Mouse (Mus musculus): ENCODE measurements at regions not wholly inside any gene's neighbourhood (a gene's known extent, or its start where the extent isn't known, plus 50 kb on each side); places are given as distances from the start of the nearest gene placed in this dataset.
A peak's percentile ranks its signal among the peaks of the same experiment; 100 is the strongest.

DNA sequence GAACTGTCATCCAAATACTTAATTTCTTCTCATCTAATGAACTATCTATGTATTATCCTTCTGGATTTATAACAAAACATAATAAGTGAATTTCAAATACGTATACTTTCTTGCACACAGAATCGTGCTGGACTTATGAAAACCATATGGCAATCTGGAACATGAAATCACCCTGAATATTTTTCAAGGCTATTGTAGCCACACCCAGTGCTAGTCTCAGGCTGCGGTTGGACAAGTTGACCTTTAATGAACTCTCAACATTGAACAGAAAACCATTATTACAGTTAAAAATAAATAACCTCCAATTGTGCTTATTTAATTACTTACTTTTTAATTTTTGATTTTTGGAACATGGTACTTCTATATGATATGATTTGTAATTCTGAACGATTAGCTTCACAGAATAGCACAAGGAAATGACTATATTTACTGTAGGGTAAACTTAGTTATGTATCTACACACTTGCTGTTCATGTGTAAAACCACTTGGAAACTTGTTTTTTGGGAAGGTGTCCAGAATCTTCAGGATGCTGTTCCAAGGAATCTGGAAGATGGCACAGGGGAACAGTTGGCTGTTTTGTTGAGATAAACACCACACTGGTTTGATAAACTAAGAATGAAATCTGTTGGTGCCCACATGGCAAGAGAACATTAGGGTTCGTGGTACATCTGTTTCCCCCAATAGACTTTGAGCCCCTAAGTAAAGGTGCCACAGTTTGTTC lies 463.0 kb downstream of the Nyap2 start:
- H3K4me1 ChIP-seq (ENCODE audit: control insufficient read depth, insufficient read depth, low read length), result no peaks in the 10 kb centered on the region
- ATAC-seq (ENCODE audit: low FRiP score, low read depth), result no peak
- H3K4me2 ChIP-seq (replicated peaks; ENCODE audit: low read depth, low read length, severe bottlenecking), result no peak overlapping the region
- WGBS, result 60% methylated on average over 5 of the region's 5 CpGs
- no peak overlapping the region for H3K27ac ChIP-seq (replicated peaks; ENCODE audit: low read depth, low read length)
- no peaks in the 10 kb centered on the region for H3K9me3 ChIP-seq (ENCODE audit: control insufficient read depth, low read length)
- H3K36me3 ChIP-seq (ENCODE audit: control insufficient read depth, insufficient read depth, low read length), result no peaks in the 10 kb centered on the region
- no peak for TF ChIP-seq POLR2A (IDR thresholded peaks at IDR 0.05; ENCODE audit: borderline replicate concordance, extremely low read depth, insufficient read depth, insufficient read length)
- DNase-seq (ENCODE audit: low spot score), result no peak
- no peak overlapping the region for H3K9ac ChIP-seq (ENCODE audit: low read depth, low read length, severe bottlenecking)
- no peak overlapping the region for H3K4me3 ChIP-seq (replicated peaks; ENCODE audit: low read length)
- no peaks in the 10 kb centered on the region for H3K27me3 ChIP-seq (ENCODE audit: control insufficient read depth, insufficient read depth, low read length)

DNA sequence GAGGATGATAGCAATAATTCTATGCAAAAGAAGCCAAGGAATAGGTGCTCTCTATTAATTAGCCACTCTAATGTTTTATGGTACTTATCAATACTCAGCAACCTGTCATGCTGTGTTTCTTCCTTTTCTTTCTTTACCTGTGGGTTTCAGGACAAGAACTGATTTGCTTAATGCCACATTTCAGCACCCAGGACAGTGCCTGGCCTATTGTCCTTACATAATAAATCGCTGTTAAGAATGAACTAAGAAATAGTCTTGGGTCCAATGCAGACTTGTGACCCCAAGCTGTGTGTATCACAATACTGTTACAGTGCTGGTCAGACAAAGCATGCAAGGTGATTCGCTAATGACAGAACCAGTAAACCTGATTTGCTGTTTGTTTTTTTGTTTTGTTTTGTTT lies 472.2 kb downstream of the Nyap2 start:
- ATAC-seq (ENCODE audit: low FRiP score, low read depth) (no peak), DNase-seq (ENCODE audit: low spot score) (peak; percentile 67)
- no peak overlapping the region for H3K27ac ChIP-seq (replicated peaks; ENCODE audit: low read depth, low read length)
- no peaks in the 10 kb centered on the region for H3K9me3 ChIP-seq (ENCODE audit: control insufficient read depth, low read length)
- H3K36me3 ChIP-seq (ENCODE audit: control insufficient read depth, insufficient read depth, low read length), result no peaks in the 10 kb centered on the region
- no peak overlapping the region for H3K9ac ChIP-seq (ENCODE audit: low read depth, low read length, severe bottlenecking)
- H3K4me3 ChIP-seq (replicated peaks; ENCODE audit: low read length), result no peak overlapping the region
- 68% methylated on average over 2 of the region's 2 CpGs for WGBS
- TF ChIP-seq POLR2A (IDR thresholded peaks at IDR 0.05; ENCODE audit: borderline replicate concordance, extremely low read depth, insufficient read depth, insufficient read length), result no peak
- no peak overlapping the region for H3K4me2 ChIP-seq (replicated peaks; ENCODE audit: low read depth, low read length, severe bottlenecking)
- no peaks in the 10 kb centered on the region for H3K4me1 ChIP-seq (ENCODE audit: control insufficient read depth, insufficient read depth, low read length)
- H3K27me3 ChIP-seq (ENCODE audit: control insufficient read depth, insufficient read depth, low read length), result no peaks in the 10 kb centered on the region

GRCm38 (mm10) chr1:81549706-81550105 lies 473.0 kb downstream of the Nyap2 start:
- Histone ChIP-seq H3K36me3 (ENCODE audit: control insufficient read depth, insufficient read depth, low read length) (no peaks in the 10 kb centered on the region), H3K27me3 (ENCODE audit: control insufficient read depth, insufficient read depth, low read length) (no peaks in the 10 kb centered on the region), H3K9me3 (ENCODE audit: control insufficient read depth, low read length) (no peaks in the 10 kb centered on the region), H3K4me3 (replicated peaks; ENCODE audit: low read length) (no peak overlapping the region), H3K27ac (replicated peaks; ENCODE audit: low read depth, low read length) (no peak overlapping the region), H3K4me2 (replicated peaks; ENCODE audit: low read depth, low read length, severe bottlenecking) (no peak overlapping the region), H3K9ac (ENCODE audit: low read depth, low read length, severe bottlenecking) (no peak overlapping the region), H3K4me1 (ENCODE audit: control insufficient read depth, insufficient read depth, low read length) (no peaks in the 10 kb centered on the region)
- DNase-seq (ENCODE audit: low spot score) (no peak), ATAC-seq (ENCODE audit: low FRiP score, low read depth) (no peak)
- WGBS, result 84% methylated on average over 5 of the region's 5 CpGs
- no peak for TF ChIP-seq POLR2A (IDR thresholded peaks at IDR 0.05; ENCODE audit: borderline replicate concordance, extremely low read depth, insufficient read depth, insufficient read length)

- TF ChIP-seq POLR2A (IDR thresholded peaks at IDR 0.05; ENCODE audit: borderline replicate concordance, extremely low read depth, insufficient read depth, insufficient read length), result no peak
- DNase-seq (ENCODE audit: low spot score), result no peak
- H3K9ac ChIP-seq (ENCODE audit: low read depth, low read length, severe bottlenecking), result no peak overlapping the region
- no peaks in the 10 kb centered on the region for H3K4me1 ChIP-seq (ENCODE audit: control insufficient read depth, insufficient read depth, low read length)
- H3K36me3 ChIP-seq (ENCODE audit: control insufficient read depth, insufficient read depth, low read length), result no peaks in the 10 kb centered on the region
- no peak overlapping the region for H3K4me3 ChIP-seq (replicated peaks; ENCODE audit: low read length)
- H3K4me2 ChIP-seq (replicated peaks; ENCODE audit: low read depth, low read length, severe bottlenecking), result no peak overlapping the region
- H3K27ac ChIP-seq (replicated peaks; ENCODE audit: low read depth, low read length), result no peak overlapping the region
- 86% methylated on average over 3 of the region's 3 CpGs for WGBS
- no peaks in the 10 kb centered on the region for H3K9me3 ChIP-seq (ENCODE audit: control insufficient read depth, low read length)
- no peak for ATAC-seq (ENCODE audit: low FRiP score, low read depth)
- H3K27me3 ChIP-seq (ENCODE audit: control insufficient read depth, insufficient read depth, low read length), result no peaks in the 10 kb centered on the region
Measured at GRCm38 (mm10) chr1:81552731-81553130, 476.0 kb downstream of the Nyap2 start.

DNA sequence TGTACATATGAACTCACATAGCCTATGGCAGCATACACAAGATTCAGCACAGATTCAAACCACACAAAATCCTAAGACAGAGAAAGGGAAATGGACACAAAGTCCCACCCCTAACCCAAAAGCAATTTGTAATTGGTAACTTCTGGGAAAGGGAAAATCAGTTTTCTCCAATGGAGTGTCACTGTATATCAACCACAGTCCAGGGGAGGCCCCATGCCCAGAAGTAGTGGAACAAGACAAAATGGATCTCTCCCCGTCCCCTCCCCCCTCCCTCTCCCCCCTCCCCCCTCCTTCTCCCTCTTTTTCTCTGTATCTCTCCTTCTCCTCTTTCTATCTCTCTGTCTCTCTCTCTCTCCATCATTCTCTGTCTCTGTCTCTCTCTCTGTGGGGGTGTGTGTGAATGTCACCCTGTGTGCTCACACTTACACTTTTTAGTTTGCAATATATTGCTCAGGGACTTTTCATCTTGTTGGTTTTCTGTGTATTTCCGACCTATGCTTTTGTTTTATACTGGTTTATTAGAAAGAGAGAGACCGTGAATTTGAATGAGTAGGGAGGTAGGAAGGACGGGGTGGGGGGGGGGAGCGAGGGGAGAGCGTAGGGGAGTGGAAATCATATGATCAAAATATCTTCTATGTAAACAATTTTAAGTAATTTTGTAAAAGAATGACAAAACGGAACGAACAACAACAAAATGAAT lies 500.4 kb downstream of the Nyap2 start:
- H3K36me3 ChIP-seq (ENCODE audit: control insufficient read depth, insufficient read depth, low read length), result no peaks in the 10 kb centered on the region
- no peak overlapping the region for H3K9ac ChIP-seq (ENCODE audit: low read depth, low read length, severe bottlenecking)
- no peak overlapping the region for H3K4me3 ChIP-seq (replicated peaks; ENCODE audit: low read length)
- no peaks in the 10 kb centered on the region for H3K27me3 ChIP-seq (ENCODE audit: control insufficient read depth, insufficient read depth, low read length)
- no peak for ATAC-seq (ENCODE audit: low FRiP score, low read depth)
- 0 out of 2 replicates have a peak overlapping the region, but pooled peaks have one; percentile 13 for H3K4me2 ChIP-seq (replicated peaks; ENCODE audit: low read depth, low read length, severe bottlenecking)
- no peak for DNase-seq (ENCODE audit: low spot score)
- 55% methylated on average over 8 of the region's 8 CpGs for WGBS
- no peak overlapping the region for H3K27ac ChIP-seq (replicated peaks; ENCODE audit: low read depth, low read length)
- 0 out of 2 replicates have a peak, but pooled peaks cover 3% of the 10 kb centered on the region for H3K4me1 ChIP-seq (ENCODE audit: control insufficient read depth, insufficient read depth, low read length)
- TF ChIP-seq POLR2A (IDR thresholded peaks at IDR 0.05; ENCODE audit: borderline replicate concordance, extremely low read depth, insufficient read depth, insufficient read length), result no peak
- no peaks in the 10 kb centered on the region for H3K9me3 ChIP-seq (ENCODE audit: control insufficient read depth, low read length)

Measured in limb, embryonic 14.5 days (tissue).